Mouse (Mus musculus): ENCODE data around the gene Gm28729.

DNA sequence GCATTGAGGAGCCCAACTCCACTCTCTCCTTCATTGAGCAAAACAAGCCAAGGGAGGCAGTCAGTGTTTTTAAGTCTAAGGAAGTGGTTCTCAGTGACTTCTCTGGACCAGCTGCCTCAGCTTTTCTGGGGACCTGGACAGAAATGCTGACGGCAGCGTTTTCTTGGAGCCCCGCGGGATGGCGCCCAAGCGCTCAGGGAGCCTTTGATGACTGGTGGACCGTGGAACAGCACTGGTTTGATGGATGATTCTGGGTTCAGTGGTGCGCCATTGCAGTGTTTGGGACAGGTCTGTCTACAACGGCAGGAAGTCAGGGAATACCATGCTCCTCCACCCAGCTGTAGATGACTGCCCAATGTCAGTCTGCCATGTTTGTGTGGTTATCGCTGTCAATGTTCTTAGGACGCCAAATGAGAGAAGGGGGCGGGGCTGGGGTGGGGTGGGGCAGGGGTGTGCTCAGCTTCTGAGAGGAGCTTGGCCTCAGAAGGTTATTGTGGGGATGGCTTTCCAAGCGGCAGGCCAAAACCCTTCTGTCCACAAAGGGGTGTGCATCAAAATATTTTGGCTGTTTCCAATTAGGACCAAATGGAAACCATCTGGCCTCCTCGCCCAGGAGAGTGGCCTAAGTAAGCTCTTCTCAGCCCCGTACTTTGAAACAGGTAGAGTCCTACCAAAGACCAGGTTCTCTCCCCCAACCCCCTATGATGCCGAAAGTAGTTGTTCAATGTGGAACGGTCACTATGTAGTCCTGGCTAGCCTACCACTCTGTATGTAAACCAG lies 20.8 kb downstream of the Gm28729 start:
- TF ChIP-seq POLR2A (IDR thresholded peaks at IDR 0.05; ENCODE audit: low read depth, low read length) (no peak), CTCF (IDR thresholded peaks at IDR 0.05; ENCODE audit: extremely low read depth, insufficient read length, insufficient replicate concordance, low read depth, low read length) (no peak)
